Mouse (Mus musculus): ENCODE data around the gene Adcyap1r1.

The Adcyap1r1 gene

GRCm38 (mm10) chr6:55501061-55501460 lies 49.3 kb downstream of the Adcyap1r1 start:
- no peak for DNase-seq (ENCODE audit: low read depth, low spot score)

GRCm38 (mm10) chr6:55502309-55502708 lies 50.5 kb downstream of the Adcyap1r1 start:
- peak; percentile 60 for DNase-seq (ENCODE audit: low read depth, low spot score)

- peak; percentile 92 for DNase-seq (ENCODE audit: low read depth, low spot score)
These were observed 53.2 kb downstream of the Adcyap1r1 start for GRCm38 (mm10) chr6:55504797-55505488.

GRCm38 (mm10) chr6:55506519-55506918 lies 54.7 kb downstream of the Adcyap1r1 start:
- no peak for DNase-seq (ENCODE audit: low read depth, low spot score)

- DNase-seq (ENCODE audit: low read depth, low spot score): no peak
These were observed 57.5 kb downstream of the Adcyap1r1 start for GRCm38 (mm10) chr6:55509130-55509870.

GRCm38 (mm10) chr6:55511212-55512065 lies 59.7 kb downstream of the Adcyap1r1 start:
- DNase-seq (ENCODE audit: low read depth, low spot score): peak; percentile 89

- peak; percentile 53 for DNase-seq (ENCODE audit: low read depth, low spot score)
These were observed 60.4 kb downstream of the Adcyap1r1 start for GRCm38 (mm10) chr6:55512066-55512703.

GRCm38 (mm10) chr6:55513477-55513876 lies 61.7 kb downstream of the Adcyap1r1 start:
- no peak for DNase-seq (ENCODE audit: low read depth, low spot score)

GRCm38 (mm10) chr6:55519605-55520201 lies 67.9 kb downstream of the Adcyap1r1 start:
- DNase-seq (ENCODE audit: low read depth, low spot score): peak; percentile 93

GRCm38 (mm10) chr6:55520237-55521095 lies 68.7 kb downstream of the Adcyap1r1 start:
- DNase-seq (ENCODE audit: low read depth, low spot score): peak; percentile 88

GRCm38 (mm10) chr6:55536469-55536868 lies 84.7 kb downstream of the Adcyap1r1 start:
- no peak for DNase-seq (ENCODE audit: low read depth, low spot score)

- DNase-seq (ENCODE audit: low read depth, low spot score): peak; percentile 51
These were observed 87.4 kb downstream of the Adcyap1r1 start for GRCm38 (mm10) chr6:55539196-55539595.

GRCm38 (mm10) chr6:55542359-55542758 lies 90.6 kb downstream of the Adcyap1r1 start:
- DNase-seq (ENCODE audit: low read depth, low spot score): peak; percentile 54

GRCm38 (mm10) chr6:55543345-55543744 lies 91.6 kb downstream of the Adcyap1r1 start:
- no peak for DNase-seq (ENCODE audit: low read depth, low spot score)

- peak; percentile 79 for DNase-seq (ENCODE audit: low read depth, low spot score)
These were observed 97.4 kb downstream of the Adcyap1r1 start for GRCm38 (mm10) chr6:55549211-55549610.

- DNase-seq (ENCODE audit: low read depth, low spot score): peak; percentile 54
These were observed 99.1 kb downstream of the Adcyap1r1 start for GRCm38 (mm10) chr6:55550926-55551325.
